ENCODE assay signal across 28 mouse cellular contexts in genomic region chr15:83278579-83278978, GRCm38 (mm10). TPM values are rescaled to one million over a fixed set of nuclear protein-coding genes. Genes with fewer than 3 reads are reported as not detected.
DNase-seq lines count a peak whose midpoint lies in the region; ATAC-seq and TF ChIP-seq lines count a peak whose summit lies in the region.
"Had no signal": no experiment of that assay in that cellular context is flagged by ENCODE, and none has a peak within 500 bp of the region (broad histone marks: within the 10 kb centered on the region; RNA-seq: fewer than 3 reads in every experiment).

No protein-coding gene starts in this region.

- no peak overlapping the region for H3K4me2 ChIP-seq in liver, embryonic 11.5 days
- H3K4me2 ChIP-seq in midbrain, embryonic 11.5 days: no peak overlapping the region
- H3K4me2 ChIP-seq in midbrain, postnatal 0 days (ENCODE audit: low read depth, low read length, poor library complexity, severe bottlenecking): no peak overlapping the region
- H3K4me2 ChIP-seq: embryonic facial prominence, embryonic 13.5 days; embryonic facial prominence, embryonic 15.5 days; forebrain, embryonic 12.5 days had no signal

- H3K27me3 ChIP-seq in liver, embryonic 11.5 days (replicated peaks; ENCODE audit: control insufficient read depth, insufficient read depth, low read length): no peaks in the 10 kb centered on the region
- H3K27me3 ChIP-seq in midbrain, embryonic 11.5 days (ENCODE audit: control insufficient read depth, insufficient read depth, low read length): no peaks in the 10 kb centered on the region
- no peaks in the 10 kb centered on the region for H3K27me3 ChIP-seq in midbrain, postnatal 0 days (ENCODE audit: insufficient read depth, low read length)
- H3K27me3 ChIP-seq: CH12.LX; embryonic facial prominence, embryonic 13.5 days; embryonic facial prominence, embryonic 15.5 days had no signal

- no peaks in the 10 kb centered on the region for H3K36me3 ChIP-seq in liver, embryonic 11.5 days (ENCODE audit: control insufficient read depth, insufficient read depth, low read length)
- no peaks in the 10 kb centered on the region for H3K36me3 ChIP-seq in midbrain, embryonic 11.5 days (ENCODE audit: control insufficient read depth, insufficient read depth, low read length)
- H3K36me3 ChIP-seq in midbrain, postnatal 0 days (ENCODE audit: insufficient read depth, low read length): no peaks in the 10 kb centered on the region
- H3K36me3 ChIP-seq: embryonic facial prominence, embryonic 13.5 days; embryonic facial prominence, embryonic 15.5 days; forebrain, embryonic 10.5 days; forebrain, embryonic 12.5 days had no signal

- H3K4me3 ChIP-seq in liver, embryonic 11.5 days (ENCODE audit: low read depth, low read length): no peak overlapping the region
- H3K4me3 ChIP-seq in midbrain, embryonic 11.5 days (ENCODE audit: low read depth, low read length): no peak overlapping the region
- H3K4me3 ChIP-seq in midbrain, postnatal 0 days (ENCODE audit: low read depth, low read length): no peak overlapping the region
- H3K4me3 ChIP-seq: embryonic facial prominence, embryonic 13.5 days; embryonic facial prominence, embryonic 15.5 days; erythroblast, embryonic 14.5 days; forebrain, embryonic 10.5 days; forebrain, embryonic 12.5 days had no signal

- no peak overlapping the region for H3K9ac ChIP-seq in liver, embryonic 11.5 days (ENCODE audit: low read depth, low read length)
- H3K9ac ChIP-seq in midbrain, embryonic 11.5 days (ENCODE audit: low read length): no peak overlapping the region
- no peak overlapping the region for H3K9ac ChIP-seq in midbrain, postnatal 0 days (replicated peaks; ENCODE audit: low read length, poor library complexity, severe bottlenecking)
- H3K9ac ChIP-seq: embryonic facial prominence, embryonic 13.5 days; embryonic facial prominence, embryonic 15.5 days; forebrain, embryonic 12.5 days had no signal

- WGBS in liver, embryonic 11.5 days: 80% methylated on average over 5 of the region's 5 CpGs
- WGBS in midbrain, embryonic 11.5 days: 89% methylated on average over 5 of the region's 5 CpGs
- 86% methylated on average over 5 of the region's 5 CpGs for WGBS in midbrain, postnatal 0 days

- no peak overlapping the region for H3K27ac ChIP-seq in liver, embryonic 11.5 days (ENCODE audit: low read depth, low read length)
- H3K27ac ChIP-seq in midbrain, embryonic 11.5 days (ENCODE audit: low read depth, low read length): no peak overlapping the region
- no peak overlapping the region for H3K27ac ChIP-seq in midbrain, postnatal 0 days (ENCODE audit: low read depth, low read length)
- H3K27ac ChIP-seq: embryonic facial prominence, embryonic 13.5 days; embryonic facial prominence, embryonic 15.5 days; forebrain, embryonic 10.5 days; forebrain, embryonic 12.5 days had no signal

- no peaks in the 10 kb centered on the region for H3K9me3 ChIP-seq in liver, embryonic 11.5 days (ENCODE audit: control insufficient read depth, low read length)
- no peaks in the 10 kb centered on the region for H3K9me3 ChIP-seq in midbrain, embryonic 11.5 days (ENCODE audit: control insufficient read depth, low read length)
- no peaks in the 10 kb centered on the region for H3K9me3 ChIP-seq in midbrain, postnatal 0 days (ENCODE audit: low read length)
- H3K9me3 ChIP-seq: embryonic facial prominence, embryonic 13.5 days; embryonic facial prominence, embryonic 15.5 days; forebrain, embryonic 10.5 days; forebrain, embryonic 12.5 days had no signal

- no peak for TF ChIP-seq CTCF in midbrain, postnatal 0 days (IDR thresholded peaks at IDR 0.05)

- no peaks in the 10 kb centered on the region for H3K4me1 ChIP-seq in liver, embryonic 11.5 days (replicated peaks; ENCODE audit: control insufficient read depth, insufficient read depth, low read length)
- no peaks in the 10 kb centered on the region for H3K4me1 ChIP-seq in midbrain, embryonic 11.5 days (ENCODE audit: control insufficient read depth, insufficient read depth, low read length)
- no peaks in the 10 kb centered on the region for H3K4me1 ChIP-seq in midbrain, postnatal 0 days (ENCODE audit: insufficient read depth, low read length)
- H3K4me1 ChIP-seq: embryonic facial prominence, embryonic 15.5 days; forebrain, embryonic 10.5 days; forebrain, embryonic 12.5 days had no signal

- no peak for ATAC-seq in liver, embryonic 11.5 days (replicated peaks; ENCODE audit: low FRiP score)
- no peak for ATAC-seq in midbrain, embryonic 11.5 days (ENCODE audit: low FRiP score)
- ATAC-seq in midbrain, postnatal 0 days (ENCODE audit: low FRiP score): no peak
- ATAC-seq: CD4-positive, CD25-positive, alpha-beta regulatory T cell, adult 4 months; forebrain, embryonic 14.5 days; forebrain, embryonic 16.5 days had no signal

- DNase-seq in liver (peak; percentile 27), ZHBTc4 (ENCODE audit: low read depth, low spot score) (peak; percentile 79)
- no peak for DNase-seq in liver, embryonic 11.5 days (ENCODE audit: low spot score)
- DNase-seq in midbrain, embryonic 11.5 days (ENCODE audit: low spot score, missing footprints): peak; percentile 47
- no peak for DNase-seq in midbrain, postnatal 0 days (ENCODE audit: low spot score)
- DNase-seq in heart, adult 9 months (ENCODE audit: low spot score in 2 of 2): no peak
- DNase-seq: adrenal gland, adult 2 months; adrenal gland, postnatal 10 days; adrenal gland, postnatal 25 days; B cell, adult 2 months; cerebellum, adult 11 months; cerebellum, adult 18-20 months; cerebellum, adult 8-10 months; cerebellum, adult 9-11 months; cerebellum, postnatal 14 days; cerebellum, postnatal 36 days; embryo, embryonic 11 days had no signal

RNA-seq across cellular contexts. Expression of gene A4galt, which starts 27.0 kb away (rescaled TPM):
- 0.12 TPM in 1 of 2 replicates, not detected in the other for polyA plus RNA-seq in liver, embryonic 11.5 days (2014; fragmentation: Nextera tagmentation; extraction: Ambion mirVana)
- polyA plus RNA-seq in midbrain, embryonic 11.5 days (2014; fragmentation: Nextera tagmentation; extraction: Ambion mirVana): 1.4 and 1.6 TPM in 2 replicates
- 7.9 and 8.6 TPM in 2 replicates for total RNA-seq in midbrain, postnatal 0 days (2014; rRNA removed)
- 5.1 and 5.6 TPM in 2 replicates for polyA plus RNA-seq in midbrain, postnatal 0 days (2015; fragmentation: Nextera tagmentation; extraction: Ambion mirVana)
- total RNA-seq: common myeloid progenitor, adult 5-6 weeks; MEL had no signal
- polyA plus RNA-seq: CD4-positive, CD25-positive, alpha-beta regulatory T cell, adult 4 months; erythroblast, embryonic 14.5 days had no signal

Comparison
In these comparisons a context has a peak if more than half of its experiments do, and no peak if none do; other contexts are left out.
1. DNase-seq: peak in liver (single experiment), midbrain, embryonic 11.5 days (single experiment) and ZHBTc4 (single experiment); none in liver, embryonic 11.5 days (single experiment), midbrain, postnatal 0 days (single experiment) and heart, adult 9 months (0 of 2).